Mouse (Mus musculus): ENCODE data around the gene Nfatc2. TPM values are rescaled to one million over a fixed set of nuclear protein-coding genes. Genes with fewer than 3 reads are reported as not detected.

The Nfatc2 gene
- total and polyA plus RNA-seq, 2 experiments from 2014 or later: 6.4 to 7.3 TPM

DNA sequence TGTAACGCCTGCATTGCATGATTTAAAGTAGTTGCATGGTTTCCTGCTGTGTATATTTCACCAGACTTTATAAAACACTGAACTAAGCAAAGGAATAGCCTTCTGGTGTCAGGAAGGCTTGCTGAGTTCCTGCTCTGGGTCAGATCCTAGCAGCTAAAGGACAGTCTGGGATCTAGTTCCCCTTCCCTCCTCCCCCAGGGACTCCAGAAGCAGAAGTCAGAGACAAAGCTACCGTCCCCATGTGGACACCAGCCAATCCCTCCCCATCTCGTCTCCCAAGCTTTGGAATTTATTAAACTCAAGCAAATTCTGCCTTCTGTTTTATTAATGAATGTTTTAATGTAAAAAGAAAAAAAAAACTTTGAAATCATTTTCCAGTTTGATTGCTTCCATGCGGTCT, 23.6 kb upstream of the Nfatc2 start:
- DNase-seq (ENCODE audit: low spot score) (no peak), ATAC-seq (ENCODE audit: low FRiP score) (no peak)
- Histone ChIP-seq H3K4me1 (ENCODE audit: insufficient read depth, low read length) (peaks cover 6% of the 10 kb centered on the region; the same call in 1 of the 2 replicates), H3K36me3 (ENCODE audit: insufficient read depth, low read length) (no peaks in the 10 kb centered on the region), H3K27ac (ENCODE audit: low read depth, low read length) (no peak overlapping the region), H3K9me3 (ENCODE audit: low read length) (no peaks in the 10 kb centered on the region), H3K9ac (replicated peaks; ENCODE audit: low read length, poor library complexity, severe bottlenecking) (no peak overlapping the region), H3K4me2 (ENCODE audit: low read depth, low read length, poor library complexity, severe bottlenecking) (no peak overlapping the region), H3K27me3 (ENCODE audit: insufficient read depth, low read length) (no peaks in the 10 kb centered on the region), H3K4me3 (ENCODE audit: low read depth, low read length) (no peak overlapping the region)
- 53% methylated on average over 4 of the region's 4 CpGs for WGBS
- no peak for TF ChIP-seq CTCF (IDR thresholded peaks at IDR 0.05)

DNA sequence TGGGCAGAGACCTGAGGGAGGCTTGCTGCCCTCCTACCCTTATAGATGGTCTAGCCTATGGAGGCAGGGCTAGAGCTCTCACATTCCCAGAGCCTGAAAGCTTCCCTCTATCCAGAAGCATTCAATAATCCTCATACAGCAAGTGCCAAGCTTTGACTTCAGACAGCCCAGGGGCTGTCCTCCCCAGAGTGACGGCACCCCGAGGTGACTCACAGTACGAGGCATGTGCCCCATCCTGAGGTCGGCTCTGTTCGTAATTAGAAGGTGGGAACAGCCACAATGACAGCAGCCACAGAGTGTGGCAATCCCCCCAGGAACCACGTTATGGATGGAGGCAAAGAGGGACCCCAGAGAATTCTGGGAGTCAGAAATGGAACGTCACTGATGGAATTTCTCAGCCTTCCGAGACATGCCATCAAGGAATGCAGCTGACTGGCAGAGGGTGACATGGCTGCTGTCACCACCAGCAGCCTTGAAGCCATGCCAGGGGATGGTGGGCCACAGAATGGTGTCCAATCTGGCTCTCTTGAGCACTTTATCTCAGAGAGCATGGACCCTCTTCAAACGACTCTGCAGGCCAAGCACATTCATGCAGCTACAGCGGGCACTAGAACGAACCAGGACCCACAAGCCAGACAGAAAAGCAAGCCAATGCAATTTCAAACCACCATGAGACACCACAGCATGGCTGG, 19.8 kb upstream of the Nfatc2 start:
- WGBS: 73% methylated on average over 11 of the region's 11 CpGs
- no peak for TF ChIP-seq CTCF (IDR thresholded peaks at IDR 0.05)
- DNase-seq (ENCODE audit: low spot score): peak; percentile 19

DNA sequence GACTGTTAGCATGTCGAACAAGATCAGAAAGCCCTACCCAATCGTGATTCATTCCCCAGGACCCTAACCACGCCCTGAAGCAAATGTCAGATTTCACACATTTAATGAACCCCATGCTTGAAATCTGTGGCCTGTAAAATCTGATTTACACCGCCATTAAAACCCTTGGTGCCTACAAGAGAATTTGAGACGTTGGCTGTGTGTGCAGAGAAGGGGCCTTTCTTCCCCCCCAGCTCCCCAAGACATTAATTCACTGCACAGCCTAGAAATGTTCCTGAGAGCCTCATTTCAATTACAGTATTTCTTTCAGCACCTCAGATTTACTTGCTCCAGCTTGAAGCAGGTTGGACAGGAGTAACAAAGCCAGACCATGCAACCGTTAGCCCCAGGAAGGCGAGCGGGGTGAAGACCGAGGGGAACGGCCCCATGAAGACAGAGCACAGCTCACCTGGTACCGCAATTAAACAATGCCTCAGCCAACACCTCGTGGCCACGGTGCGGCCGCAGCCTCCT, 16.8 kb upstream of the Nfatc2 start:
- Histone ChIP-seq H3K36me3 (ENCODE audit: insufficient read depth, low read length) (no peaks in the 10 kb centered on the region), H3K4me3 (ENCODE audit: low read depth, low read length) (no peak overlapping the region), H3K4me2 (ENCODE audit: low read depth, low read length, poor library complexity, severe bottlenecking) (no peak overlapping the region), H3K9ac (replicated peaks; ENCODE audit: low read length, poor library complexity, severe bottlenecking) (no peak overlapping the region), H3K4me1 (ENCODE audit: insufficient read depth, low read length) (no peaks in the 10 kb centered on the region), H3K27me3 (ENCODE audit: insufficient read depth, low read length) (no peaks in the 10 kb centered on the region), H3K9me3 (ENCODE audit: low read length) (no peaks in the 10 kb centered on the region), H3K27ac (ENCODE audit: low read depth, low read length) (0 out of 2 replicates have a peak overlapping the region, but pooled peaks have one; percentile 38)
- DNase-seq (ENCODE audit: low spot score) (no peak), ATAC-seq (ENCODE audit: low FRiP score) (no peak)
- WGBS: 70% methylated on average over 15 of the region's 15 CpGs
- no peak for TF ChIP-seq CTCF (IDR thresholded peaks at IDR 0.05)

More for the DNA sequence above, 19.8 kb upstream of the Nfatc2 start:
- no peaks in the 10 kb centered on the region for H3K9me3 ChIP-seq (ENCODE audit: low read length)
- ATAC-seq (ENCODE audit: low FRiP score): no peak
- no peak overlapping the region for H3K27ac ChIP-seq (ENCODE audit: low read depth, low read length)
- H3K36me3 ChIP-seq (ENCODE audit: insufficient read depth, low read length): no peaks in the 10 kb centered on the region
- no peak overlapping the region for H3K9ac ChIP-seq (replicated peaks; ENCODE audit: low read length, poor library complexity, severe bottlenecking)
- no peaks in the 10 kb centered on the region for H3K27me3 ChIP-seq (ENCODE audit: insufficient read depth, low read length)
- no peaks in the 10 kb centered on the region for H3K4me1 ChIP-seq (ENCODE audit: insufficient read depth, low read length)
- H3K4me3 ChIP-seq (ENCODE audit: low read depth, low read length): no peak overlapping the region
- no peak overlapping the region for H3K4me2 ChIP-seq (ENCODE audit: low read depth, low read length, poor library complexity, severe bottlenecking)

DNA sequence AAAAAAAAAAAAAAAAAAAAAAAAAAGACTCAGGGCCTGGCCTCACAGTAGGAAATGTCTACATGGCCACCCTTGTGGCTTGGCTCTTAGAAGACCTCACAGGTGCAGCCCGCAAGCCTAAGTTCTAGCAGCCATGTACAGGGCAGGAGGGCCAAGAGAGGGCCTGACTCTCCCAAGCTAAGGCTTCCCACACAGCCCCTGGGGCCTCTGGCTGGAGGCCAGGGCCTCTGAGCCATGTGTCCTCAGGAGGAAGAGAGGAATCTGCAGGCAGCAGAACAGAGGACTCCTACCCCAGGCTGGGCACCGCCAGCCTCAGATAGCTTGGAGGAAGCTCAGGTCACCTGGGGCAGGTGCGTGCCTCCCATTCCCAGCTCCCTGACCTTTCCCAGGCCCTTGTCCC, 13.7 kb upstream of the Nfatc2 start:
- Histone ChIP-seq H3K4me3 (ENCODE audit: low read depth, low read length) (no peak overlapping the region), H3K4me2 (ENCODE audit: low read depth, low read length, poor library complexity, severe bottlenecking) (no peak overlapping the region), H3K27me3 (ENCODE audit: insufficient read depth, low read length) (no peaks in the 10 kb centered on the region), H3K27ac (ENCODE audit: low read depth, low read length) (no peak overlapping the region), H3K4me1 (ENCODE audit: insufficient read depth, low read length) (no peaks in the 10 kb centered on the region), H3K9me3 (ENCODE audit: low read length) (no peaks in the 10 kb centered on the region), H3K9ac (replicated peaks; ENCODE audit: low read length, poor library complexity, severe bottlenecking) (no peak overlapping the region), H3K36me3 (ENCODE audit: insufficient read depth, low read length) (no peaks in the 10 kb centered on the region)
- TF ChIP-seq CTCF (IDR thresholded peaks at IDR 0.05): no peak
- DNase-seq (ENCODE audit: low spot score): peak; percentile 34
- no peak for ATAC-seq (ENCODE audit: low FRiP score)
- WGBS: 74% methylated on average over 3 of the region's 3 CpGs

DNA sequence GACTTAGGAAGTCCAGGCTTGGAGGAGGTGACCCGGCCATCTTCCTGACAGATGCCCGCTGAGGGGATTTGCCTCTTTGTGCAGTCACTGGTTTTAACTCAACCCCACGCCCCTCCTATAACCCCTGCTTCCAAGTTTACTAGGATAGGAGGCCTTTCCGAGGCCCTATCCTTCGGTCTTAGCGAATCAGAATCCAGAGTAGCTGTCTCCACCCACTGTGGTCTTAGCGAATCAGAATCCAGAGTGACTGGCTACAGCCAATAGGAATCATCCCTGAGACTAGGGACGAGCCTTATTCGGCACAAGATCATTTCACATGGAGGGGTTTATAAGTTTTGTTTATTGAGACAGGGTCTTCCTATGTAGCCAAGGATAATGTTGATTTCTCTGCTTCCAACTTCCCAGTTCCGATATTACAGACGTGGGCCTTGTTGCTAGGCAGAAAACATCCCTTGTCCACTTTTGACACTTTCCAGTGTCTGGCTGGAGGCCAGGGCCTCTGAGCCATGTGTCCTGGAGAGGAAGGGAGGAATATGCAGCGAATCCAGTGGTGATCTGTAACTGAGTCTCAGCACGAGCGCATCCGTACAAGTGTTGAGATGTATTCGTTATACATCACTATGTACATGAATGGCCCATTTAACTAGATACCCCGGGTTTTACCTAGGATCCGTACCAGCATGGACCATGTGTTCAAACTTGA, 12.9 kb upstream of the Nfatc2 start:
- no peaks in the 10 kb centered on the region for H3K4me1 ChIP-seq (ENCODE audit: insufficient read depth, low read length)
- H3K9ac ChIP-seq (replicated peaks; ENCODE audit: low read length, poor library complexity, severe bottlenecking): no peak overlapping the region
- no peaks in the 10 kb centered on the region for H3K9me3 ChIP-seq (ENCODE audit: low read length)
- no peak for TF ChIP-seq CTCF (IDR thresholded peaks at IDR 0.05)
- no peaks in the 10 kb centered on the region for H3K27me3 ChIP-seq (ENCODE audit: insufficient read depth, low read length)
- DNase-seq (ENCODE audit: low spot score): peak; percentile 62
- H3K4me2 ChIP-seq (ENCODE audit: low read depth, low read length, poor library complexity, severe bottlenecking): no peak overlapping the region
- no peak overlapping the region for H3K4me3 ChIP-seq (ENCODE audit: low read depth, low read length)
- 69% methylated on average over 18 of the region's 18 CpGs for whole genome bisulfite sequencing
- 0 out of 2 replicates have a peak, but pooled peaks have one; percentile 28 for ATAC-seq (ENCODE audit: low FRiP score)
- no peaks in the 10 kb centered on the region for H3K36me3 ChIP-seq (ENCODE audit: insufficient read depth, low read length)
- no peak overlapping the region for H3K27ac ChIP-seq (ENCODE audit: low read depth, low read length)
